Mouse (Mus musculus): ENCODE measurements around the gene Pex19.

Gene Pex19

DNA sequence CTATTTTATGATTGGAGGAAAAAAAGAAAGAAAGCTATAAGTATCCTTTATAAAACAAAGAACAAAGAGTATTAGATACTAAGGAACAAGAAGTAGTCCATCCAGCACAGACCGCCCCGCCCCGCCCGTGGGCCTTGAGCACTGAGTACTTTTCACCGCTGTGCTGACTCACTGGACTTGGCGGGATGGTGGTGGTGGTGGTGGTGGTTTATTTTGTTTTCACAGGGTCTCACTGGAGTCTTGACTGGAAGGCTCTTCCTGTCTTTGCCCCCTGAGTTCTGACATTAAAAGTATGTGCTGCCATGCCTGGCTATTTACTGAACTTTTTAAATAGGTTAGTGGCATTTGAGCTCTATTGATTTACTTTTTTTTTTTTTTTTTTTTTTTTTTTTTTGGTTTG, 56.5 kb downstream of the Pex19 start:
- H3K36me3 ChIP-seq (ENCODE audit: control insufficient read depth, insufficient read depth, low read length, poor library complexity, severe bottlenecking): peaks cover 9% of the 10 kb centered on the region; the same call in 1 of the 2 replicates
- DNase-seq (ENCODE audit: low read depth, low spot score): no peak
- H3K27me3 ChIP-seq (ENCODE audit: control insufficient read depth, insufficient read depth, low read length, poor library complexity, severe bottlenecking): no peaks in the 10 kb centered on the region

GRCm38 (mm10) chr1:172183915-172184314, 57.4 kb downstream of the Pex19 start:
- no peaks in the 10 kb centered on the region for H3K27me3 ChIP-seq (ENCODE audit: control insufficient read depth, insufficient read depth, low read length, poor library complexity, severe bottlenecking)
- no peak for DNase-seq (ENCODE audit: low read depth, low spot score)
- peaks cover 9% of the 10 kb centered on the region; the same call in 1 of the 2 replicates for H3K36me3 ChIP-seq (ENCODE audit: control insufficient read depth, insufficient read depth, low read length, poor library complexity, severe bottlenecking)

All from splenic B cell, adult 2 months (primary cell).